Comparison of ENCODE assay signal across 8 mouse cellular contexts in the genomic region with DNA sequence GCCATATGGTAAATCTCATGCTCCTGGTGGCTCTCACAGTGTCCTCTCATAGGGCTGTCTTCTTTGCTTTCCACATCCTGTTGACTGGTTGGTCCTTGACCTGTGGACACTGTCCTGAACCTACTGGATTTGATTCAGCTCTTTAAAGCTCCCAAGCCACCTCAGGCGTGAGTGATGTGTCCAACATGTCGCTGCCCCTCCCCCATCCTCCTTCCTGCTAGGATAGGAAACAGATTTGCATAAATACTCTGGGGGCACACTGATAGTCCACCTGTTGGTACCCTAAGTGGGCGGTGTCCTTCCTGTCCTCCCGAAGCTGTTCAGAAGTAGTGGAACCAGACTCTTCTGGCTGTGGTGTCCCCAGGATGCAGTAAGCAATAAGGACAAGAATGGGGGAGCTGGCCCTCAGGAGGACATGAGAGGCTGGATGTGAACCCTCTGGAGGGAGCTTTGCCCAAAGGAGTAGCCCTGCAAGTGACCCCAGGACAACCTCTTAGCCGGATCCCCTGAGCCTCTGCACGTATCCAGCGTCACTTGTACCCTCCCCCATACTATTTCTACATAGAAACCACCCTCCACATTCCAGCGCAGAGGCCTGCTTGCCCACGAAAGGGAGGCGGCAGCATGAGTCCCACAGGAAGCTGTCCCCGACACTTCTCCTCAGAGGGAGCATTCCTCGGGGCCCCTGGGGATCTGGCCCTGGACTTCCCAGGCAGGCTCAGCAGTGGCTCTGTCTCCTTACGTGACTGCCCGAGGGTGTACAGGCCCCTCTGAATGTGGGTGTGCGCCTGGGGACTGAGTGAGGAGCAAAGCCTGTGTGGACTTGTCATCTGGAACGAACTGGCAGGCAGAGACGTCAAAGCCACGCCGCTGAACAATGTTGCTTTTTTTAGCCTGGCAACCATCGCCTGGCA.
A peak's percentile ranks its signal among the peaks of the same experiment; 100 is the strongest.
DNase-seq lines count a peak whose midpoint lies in the region.

No protein-coding gene starts in this region.

- intact Hi-C loops in heart, postnatal 10 days (cut with DNase I) = loop anchor here (5.0 kb wide), 1 partner anchor 44 kb away; no protein-coding TSS in a partner anchor

- DNase-seq in layer of hippocampus, adult 11-12 months (ENCODE audit: low spot score) = peak; percentile 12
- DNase-seq in layer of hippocampus, adult 9-10 months (ENCODE audit: low spot score) = no peak
- peak; percentile 51 for DNase-seq in embryo, embryonic 9.5 days (ENCODE audit: extremely low spot score)
- peak; percentile 81 to 85 for DNase-seq in heart, postnatal 10 days
- DNase-seq in kidney, postnatal 4 days = peak; percentile 70 to 78
- peak; percentile 75 for DNase-seq in lung, postnatal 36 days
- DNase-seq in cerebellum, adult 18-20 months = no peak
- no peak for DNase-seq in T-cell, adult 2 months (ENCODE audit: low spot score)

Comparison
In these comparisons a context has a peak if more than half of its experiments do, and no peak if none do; other contexts are left out.
1. DNase-seq: peak in layer of hippocampus, adult 11-12 months (single experiment), embryo, embryonic 9.5 days (single experiment), heart, postnatal 10 days (2 of 2), kidney, postnatal 4 days (2 of 2) and lung, postnatal 36 days (single experiment); none in layer of hippocampus, adult 9-10 months (single experiment), cerebellum, adult 18-20 months (0 of 2) and T-cell, adult 2 months (single experiment).